Mouse (Mus musculus) MEL (cell line): ENCODE measurements at regions not wholly inside any gene's neighbourhood (a gene's known extent, or its start where the extent isn't known, plus 50 kb on each side); places are given as distances from the start of the nearest gene placed in this dataset.

Source experiments
- DNase-seq: peaks from one replicate; pipeline ENCODE4 v3.0.0; 2011; ENCODE audit warnings: low read depth, low spot score
- H3K27ac ChIP-seq: 2 replicates; pipeline ENCODE4 v1.5.1; 2012; ENCODE audit warnings: low read depth, mild to moderate bottlenecking, control low read depth, low read length, moderate library complexity; ENCODE audit not compliant: control insufficient read depth
- H3K27me3 ChIP-seq, 2 experiments: fragments of 150-350 bp in 1 of 2; sonication (generic) in 1 of 2; 2 replicates each; pipeline ENCODE4 v1.6.1; 2012; ENCODE audit warnings: low read length in 2 of 2, mild to moderate bottlenecking in 2 of 2, improper control_type of control experiment in 1 of 2, moderate library complexity in 1 of 2; ENCODE audit not compliant: insufficient read depth in 2 of 2, control insufficient read depth in 1 of 2
- H3K36me3 ChIP-seq, 2 experiments: 2 replicates each; pipeline ENCODE4 v1.6.1; 2012 to 2014; ENCODE audit warnings: low read length in 2 of 2, improper control_type of control experiment in 1 of 2, inconsistent platforms in 1 of 2, mild to moderate bottlenecking in 1 of 2; ENCODE audit not compliant: insufficient read depth in 2 of 2, control insufficient read depth in 1 of 2
- H3K4me1 ChIP-seq, 2 experiments: fragments of 150-350 bp in 1 of 2; sonication (generic) in 1 of 2; 2 replicates each; pipeline ENCODE4 v1.6.1; 2012; ENCODE audit warnings: low read length in 2 of 2, improper control_type of control experiment in 1 of 2, mild to moderate bottlenecking in 1 of 2; ENCODE audit not compliant: insufficient read depth in 2 of 2, control insufficient read depth in 1 of 2
- H3K4me3 ChIP-seq, 2 experiments: fragments of 150-350 bp in 1 of 2; sonication (generic) in 1 of 2; 2 replicates each; pipeline ENCODE4 v1.5.1; 2012; ENCODE audit warnings: low read depth in 2 of 2, low read length in 2 of 2, mild to moderate bottlenecking in 2 of 2, moderate library complexity in 2 of 2, control low read depth in 1 of 2, improper control_type of control experiment in 1 of 2; ENCODE audit not compliant: control insufficient read depth in 1 of 2, insufficient read depth in 1 of 2
- H3K79me2 ChIP-seq: 2 replicates; pipeline ENCODE4 v1.6.1; 2012; ENCODE audit warnings: mild to moderate bottlenecking, low read length, moderate library complexity; ENCODE audit not compliant: control insufficient read depth, poor library complexity, insufficient read depth
- H3K9ac ChIP-seq: 2 replicates; pipeline ENCODE4 v1.6.1; 2012; ENCODE audit warnings: low read depth, mild to moderate bottlenecking, control low read depth, low read length, moderate library complexity; ENCODE audit not compliant: control insufficient read depth, poor library complexity, severe bottlenecking
- H3K9me3 ChIP-seq: fragments of 150-350 bp; sonication (generic); replicated peaks from 2 replicates; pipeline ENCODE4 v1.6.1; 2012; ENCODE audit warnings: mild to moderate bottlenecking, low read length, improper control_type of control experiment, moderate library complexity; ENCODE audit not compliant: insufficient read depth
- CTCF ChIP-seq, 3 experiments: IDR thresholded peaks in 2 of 3; conservative IDR thresholded peaks in 1 of 3; 2 replicates each; pipeline ENCODE4 v1.5.1; 2011 to 2012; ENCODE audit warnings: low read length in 3 of 3, low read depth in 2 of 3, mild to moderate bottlenecking in 2 of 3, improper control_type of control experiment in 1 of 3, inconsistent platforms in 1 of 3, mixed read lengths in 1 of 3, moderate library complexity in 1 of 3; ENCODE audit not compliant: control insufficient read depth in 1 of 3, insufficient read depth in 1 of 3, poor library complexity in 1 of 3, severe bottlenecking in 1 of 3
- EP300 ChIP-seq, 2 experiments: IDR thresholded peaks; 2 replicates each; pipeline ENCODE4 v1.6.1; 2011; ENCODE audit warnings: improper control_type of control experiment in 2 of 2, low read length in 2 of 2, low read depth in 1 of 2, mild to moderate bottlenecking in 1 of 2
- GABPA ChIP-seq: IDR thresholded peaks from 2 replicates; pipeline ENCODE4 v1.6.1; 2012; ENCODE audit warnings: low read depth, mild to moderate bottlenecking, inconsistent platforms, low read length, improper control_type of control experiment, moderate library complexity
- GATA1 ChIP-seq: IDR thresholded peaks from 2 replicates; pipeline ENCODE4 v1.6.1; 2011; ENCODE audit warnings: low read depth, low read length, improper control_type of control experiment
- KAT2A ChIP-seq: conservative IDR thresholded peaks from 2 replicates; pipeline ENCODE4 v1.6.1; 2012; ENCODE audit warnings: low read depth, low read length, improper control_type of control experiment, inconsistent platforms
- MAFK ChIP-seq: IDR thresholded peaks from 2 replicates; pipeline ENCODE4 v1.6.1; 2011; ENCODE audit warnings: low read depth, mild to moderate bottlenecking, low read length, improper control_type of control experiment, borderline replicate concordance
- MAZ ChIP-seq: IDR thresholded peaks from 2 replicates; pipeline ENCODE4 v1.6.1; 2012; ENCODE audit warnings: low read depth, mild to moderate bottlenecking, inconsistent platforms, low read length, improper control_type of control experiment
- MXI1 ChIP-seq: IDR thresholded peaks from 2 replicates; pipeline ENCODE4 v1.6.1; 2011; ENCODE audit warnings: mild to moderate bottlenecking, low read depth, low read length, improper control_type of control experiment
- MYB ChIP-seq: IDR thresholded peaks from 2 replicates; pipeline ENCODE4 v1.6.1; 2011; ENCODE audit warnings: mild to moderate bottlenecking, low read depth, low read length, improper control_type of control experiment
- NRF1 ChIP-seq: IDR thresholded peaks from 2 replicates; pipeline ENCODE4 v1.6.1; 2014; ENCODE audit warnings: low read depth, mild to moderate bottlenecking, inconsistent platforms, low read length, improper control_type of control experiment, moderate library complexity; ENCODE audit not compliant: poor library complexity, insufficient read depth, severe bottlenecking
- RAD21 ChIP-seq: IDR thresholded peaks from 2 replicates; pipeline ENCODE4 v1.6.1; 2011; ENCODE audit warnings: mild to moderate bottlenecking, low read depth, low read length, improper control_type of control experiment
- SIN3A ChIP-seq: IDR thresholded peaks from 2 replicates; pipeline ENCODE4 v1.6.1; 2012; ENCODE audit warnings: low read length, improper control_type of control experiment, inconsistent platforms
- TAL1 ChIP-seq: IDR thresholded peaks from 2 replicates; pipeline ENCODE4 v1.6.1; 2012; ENCODE audit warnings: mild to moderate bottlenecking, inconsistent platforms, low read length, moderate library complexity, mixed read lengths
- TBP ChIP-seq: IDR thresholded peaks from 2 replicates; pipeline ENCODE4 v1.8.0; 2011; ENCODE audit warnings: low read depth, low read length, improper control_type of control experiment
- USF1 ChIP-seq: IDR thresholded peaks from 2 replicates; pipeline ENCODE4 v1.6.1; 2014; ENCODE audit warnings: low read depth, mild to moderate bottlenecking, inconsistent platforms, low read length, improper control_type of control experiment, moderate library complexity
- USF2 ChIP-seq, 2 experiments: IDR thresholded peaks; 2 replicates each; pipeline ENCODE4 v1.6.1; 2011 to 2012; ENCODE audit warnings: improper control_type of control experiment in 2 of 2, low read length in 2 of 2, borderline replicate concordance in 1 of 2, inconsistent platforms in 1 of 2, low read depth in 1 of 2, mild to moderate bottlenecking in 1 of 2; ENCODE audit not compliant: insufficient read depth in 1 of 2
- ZKSCAN1 ChIP-seq: IDR thresholded peaks from 2 replicates; pipeline ENCODE4 v1.6.1; 2012; ENCODE audit warnings: low read depth, mild to moderate bottlenecking, inconsistent platforms, low read length, improper control_type of control experiment, moderate library complexity
- ZNF384 ChIP-seq: IDR thresholded peaks from 2 replicates; pipeline ENCODE4 v1.6.1; 2012; ENCODE audit warnings: low read depth, mild to moderate bottlenecking, inconsistent platforms, low read length, improper control_type of control experiment

- H3K36me3 ChIP-seq: no peaks in the 10 kb centered on the region
- no peak for DNase-seq
- no peaks in the 10 kb centered on the region for H3K79me2 ChIP-seq
- no peaks in the 10 kb centered on the region for H3K4me1 ChIP-seq
- TF ChIP-seq USF1 (no peak), NRF1 (no peak), TBP (no peak), CTCF (IDR thresholded peaks at IDR 0.05 in 2 of 3, conservative IDR thresholded peaks at IDR 0.05 in 1 of 3; ENCODE audit: control insufficient read depth in 1 of 3, insufficient read depth in 1 of 3, low read depth in 2 of 3, low read length in 3 of 3, poor library complexity in 1 of 3, severe bottlenecking in 1 of 3) (no peak), MXI1 (no peak), MYB (no peak)
- H3K4me3 ChIP-seq: no peak overlapping the region
- no peaks in the 10 kb centered on the region; a peak in 1 of 4 replicates for H3K27me3 ChIP-seq
- no peak overlapping the region for H3K27ac ChIP-seq
- no peaks in the 10 kb centered on the region for H3K9me3 ChIP-seq
- H3K9ac ChIP-seq: no peak overlapping the region
These were observed 336.2 kb downstream of the Mllt3 start for GRCm38 (mm10) chr4:87696921-87697320.

- H3K4me1 ChIP-seq: no peaks in the 10 kb centered on the region
- TF ChIP-seq ZNF384 (no peak), TAL1 (no peak), EP300 (IDR thresholded peaks at IDR 0.05; ENCODE audit: low read depth in 1 of 2, low read length in 2 of 2) (no peak), ZKSCAN1 (no peak), USF2 (IDR thresholded peaks at IDR 0.05; ENCODE audit: borderline replicate concordance in 1 of 2, insufficient read depth in 1 of 2, low read depth in 1 of 2, low read length in 2 of 2) (no peak), GABPA (no peak), MXI1 (no peak), RAD21 (no peak), MAFK (no peak), MAZ (no peak), SIN3A (no peak), GATA1 (no peak), KAT2A (no peak)
- TF ChIP-seq, all 39 proteins: peak for 0
- Histone ChIP-seq H3K79me2 (no peaks in the 10 kb centered on the region), H3K27ac (no peak overlapping the region), H3K9ac (no peak overlapping the region), H3K9me3 (no peaks in the 10 kb centered on the region), H3K27me3 (no peaks in the 10 kb centered on the region), H3K36me3 (no peaks in the 10 kb centered on the region), H3K4me3 (no peak overlapping the region)
- no peak for DNase-seq
These were observed 337.4 kb downstream of the Mllt3 start for GRCm38 (mm10) chr4:87695811-87696210.
